Mouse (Mus musculus) thymus, postnatal 25 days (tissue): ENCODE results near the gene Dgkk.
"Not testable (repeated sequence)": the region's sequence is repeated elsewhere in the genome, so short reads cannot be mapped to it uniquely, and the experiment has no call there.

Experiments
- DNase-seq: peaks from one replicate; pipeline ENCODE4 v3.0.0; 2022

Gene Dgkk

DNA sequence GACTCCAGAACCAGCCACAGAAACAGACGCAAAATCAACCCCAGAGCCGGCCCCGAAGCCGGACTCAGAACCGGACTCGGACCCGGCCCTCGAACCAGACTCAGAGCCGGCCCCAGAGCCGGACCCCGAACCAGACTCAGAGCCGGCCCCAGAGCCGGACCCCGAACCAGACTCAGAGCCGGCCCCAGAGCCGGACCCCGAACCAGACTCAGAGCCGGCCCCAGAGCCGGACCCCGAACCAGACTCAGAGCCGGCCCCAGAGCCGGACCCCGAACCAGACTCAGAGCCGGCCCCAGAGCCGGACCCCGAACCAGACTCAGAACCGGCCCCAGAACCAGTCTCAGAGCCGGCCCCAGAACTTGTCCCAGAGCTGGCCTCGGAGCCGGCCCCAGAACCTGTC, at the start of gene Dgkk:
TSS of gene Dgkk (plus strand) at position 301 of the 400 bp plus-strand sequence.
- DNase-seq, result not testable (repeated sequence)

DNA sequence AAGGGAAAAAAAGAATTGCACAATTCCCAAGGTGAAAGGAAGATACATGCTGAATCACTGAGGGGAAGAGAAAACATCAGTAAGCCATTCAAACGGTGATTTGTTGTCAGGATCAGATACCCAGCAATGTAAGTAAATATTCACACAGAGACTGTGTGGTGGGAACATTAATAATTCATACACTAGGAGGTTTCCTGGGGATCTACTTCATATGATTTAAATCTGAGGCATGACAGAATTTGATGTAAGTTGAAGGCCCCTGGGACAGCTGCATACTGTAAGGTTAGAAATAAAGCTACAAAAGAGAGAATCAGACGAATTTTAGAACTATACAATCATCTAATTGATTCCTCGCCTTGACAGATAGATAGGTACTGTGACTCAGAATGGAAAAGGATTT, 45.1 kb upstream of the Dgkk start:
- DNase-seq, result no peak

DNA sequence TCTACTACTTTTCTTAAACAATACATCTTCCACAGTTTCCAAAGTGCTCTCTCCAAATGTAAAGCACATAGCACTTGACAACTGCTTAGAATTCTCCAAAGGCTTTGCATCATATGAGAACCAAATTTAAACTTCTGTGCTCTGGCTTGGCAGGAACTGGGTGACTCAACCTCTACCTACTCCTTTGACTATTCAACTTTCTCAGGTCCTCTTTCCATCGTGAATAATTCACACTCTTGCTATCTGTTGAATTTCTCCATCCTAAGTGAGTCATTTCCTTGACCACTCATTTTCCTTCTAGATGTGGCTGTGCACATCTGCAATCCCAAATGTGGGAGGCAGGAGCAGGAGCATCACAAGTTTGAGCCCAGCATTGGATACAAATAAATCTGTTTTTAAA, 28.4 kb upstream of the Dgkk start:
- no peak for DNase-seq

DNA sequence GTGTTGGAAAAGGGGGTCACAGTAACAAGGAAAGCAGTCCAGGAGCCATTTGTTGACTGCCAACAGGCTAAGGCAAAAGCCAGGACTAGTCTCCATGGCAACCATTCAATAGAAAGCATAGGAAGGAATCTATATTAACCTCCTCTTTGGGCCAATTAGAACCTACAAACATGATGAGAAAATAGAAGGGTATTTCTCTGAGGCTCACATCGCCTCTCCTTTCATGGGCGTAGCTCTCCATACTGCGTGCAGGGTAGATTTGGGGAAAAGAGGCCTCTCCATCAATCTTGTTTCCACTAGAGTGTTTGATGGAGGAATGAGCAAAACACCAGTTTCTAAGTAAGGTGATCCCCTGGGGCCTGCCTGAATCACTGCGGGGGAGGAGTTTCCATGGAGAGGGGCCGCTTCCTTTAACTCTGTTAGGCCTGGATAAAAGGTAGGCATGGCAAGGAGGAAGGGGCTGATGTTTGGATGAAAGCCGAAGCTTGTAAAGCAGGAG, 27.5 kb upstream of the Dgkk start:
- no peak for DNase-seq

DNA sequence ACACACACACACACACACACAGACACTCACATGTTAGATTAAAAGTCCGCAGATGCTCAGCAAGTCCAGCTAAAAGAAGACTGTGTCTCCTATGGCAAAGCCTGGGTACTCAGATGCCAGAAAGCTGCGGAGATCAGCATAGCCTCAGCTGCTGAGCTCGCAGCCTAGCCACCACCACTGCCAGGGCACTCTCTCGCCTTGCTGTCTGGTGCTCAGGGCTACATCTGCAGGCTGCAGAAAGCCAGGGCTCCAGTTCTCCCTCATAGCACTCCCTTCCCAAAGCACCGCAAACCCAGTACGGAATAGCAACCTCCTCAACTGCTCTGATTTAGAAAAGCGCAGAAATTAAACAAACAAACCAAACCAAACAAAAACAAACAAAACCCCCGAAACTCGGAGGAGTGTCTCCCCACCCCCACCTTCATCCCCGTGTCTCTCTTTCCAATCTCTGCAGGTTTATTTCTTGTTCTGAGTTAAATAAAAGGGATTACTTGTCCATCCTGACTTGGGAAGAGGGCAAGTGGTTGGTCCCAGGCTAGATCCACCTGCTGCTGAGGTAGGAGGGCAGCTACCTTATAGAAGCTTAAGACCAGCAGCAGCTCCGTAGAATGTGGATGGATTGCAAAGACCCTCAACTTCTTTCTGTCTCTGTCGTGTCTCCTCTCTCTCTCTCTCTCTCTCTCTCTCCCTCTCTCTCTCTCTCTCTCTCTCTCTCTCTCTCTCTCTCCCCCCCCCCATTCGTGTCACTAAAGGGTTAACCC, 1.4 kb upstream of the Dgkk start:
- no peak for DNase-seq

DNA sequence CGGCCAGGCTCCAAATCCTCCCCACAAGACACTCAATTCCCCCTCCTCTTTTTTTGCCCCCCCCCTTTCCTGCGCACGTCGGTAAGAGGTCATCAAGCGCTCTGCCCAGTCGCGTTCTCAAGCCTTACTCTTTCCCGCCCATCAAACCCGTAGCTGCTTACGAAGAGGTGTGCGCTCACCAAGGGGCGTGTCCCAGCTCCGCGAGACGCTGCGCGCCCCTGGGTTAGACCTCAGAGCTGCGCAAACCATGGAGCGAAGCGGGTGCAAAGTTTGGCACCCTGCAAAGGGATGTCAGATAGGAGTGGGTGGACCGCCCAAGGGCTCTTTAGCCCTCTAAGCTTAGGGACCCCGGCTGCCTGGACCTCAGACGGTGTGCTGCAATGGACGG, 862 bp upstream of the Dgkk start:
- DNase-seq, result no peak

DNA sequence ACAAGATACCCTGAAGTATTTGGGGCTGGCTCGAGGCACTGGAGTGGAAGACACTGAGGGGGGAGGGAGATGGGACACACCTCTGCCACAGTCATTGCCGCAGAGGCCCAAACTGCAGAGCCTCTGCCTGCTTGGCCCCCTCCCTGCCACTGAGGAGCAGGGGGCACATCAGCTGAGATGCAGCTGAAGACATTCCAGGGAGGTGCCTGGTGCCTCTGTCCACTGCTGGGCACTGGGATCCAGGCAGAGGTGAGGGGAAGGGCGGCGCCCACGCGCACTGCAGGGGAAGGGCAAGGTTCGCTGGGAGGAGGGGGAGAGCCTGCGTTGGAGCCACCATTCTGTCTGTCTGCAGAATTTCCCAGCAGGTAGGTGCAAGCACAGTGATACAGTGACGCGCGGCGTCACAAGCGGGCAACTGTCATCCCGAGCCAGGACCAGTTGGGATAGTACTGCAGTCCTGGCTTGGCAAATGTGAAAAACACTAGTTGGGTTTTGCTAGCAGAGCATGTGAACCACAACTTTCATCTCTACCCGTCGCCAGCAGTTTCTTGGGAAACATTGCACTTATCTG, 948 bp downstream of the Dgkk start:
- DNase-seq, result no peak

DNA sequence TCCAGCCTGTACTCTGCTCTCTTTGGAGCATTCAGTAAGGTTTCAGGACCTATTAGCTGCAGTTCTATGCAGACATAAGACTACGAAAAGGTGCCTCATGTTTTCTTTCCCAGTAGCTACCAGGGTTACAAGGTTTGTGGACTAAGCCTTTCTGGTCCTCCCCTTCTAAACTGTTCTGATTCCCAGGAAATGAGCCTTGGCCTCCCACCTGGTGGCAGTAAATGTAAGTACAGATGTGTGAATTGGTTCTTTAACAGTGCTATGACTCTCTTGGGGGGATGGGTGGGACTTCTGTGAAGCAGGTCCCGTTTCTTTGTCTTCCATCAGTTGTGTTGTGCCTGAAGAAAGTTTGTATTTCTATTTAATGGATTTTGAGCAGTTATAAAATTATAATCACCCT, 53.4 kb downstream of the Dgkk start:
- DNase-seq, result no peak

DNA sequence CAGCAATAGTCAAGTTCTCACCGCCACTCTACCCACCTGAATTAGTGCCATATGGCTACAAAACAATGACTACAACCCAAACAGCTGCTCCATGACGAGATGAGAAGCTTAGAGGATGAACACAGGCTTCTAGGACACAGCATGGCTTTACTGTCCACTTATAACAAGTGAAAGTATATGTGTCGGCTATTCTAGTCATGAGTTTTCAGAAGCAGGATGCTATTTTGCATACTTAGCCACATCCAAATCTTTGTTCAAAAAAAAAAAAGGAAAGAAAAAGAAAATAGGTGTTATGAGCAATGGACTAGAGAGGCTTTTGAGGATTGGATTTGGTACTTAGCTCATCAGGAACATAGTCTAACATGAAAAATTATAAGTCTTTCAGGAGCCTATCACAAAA, 74.4 kb downstream of the Dgkk start:
- no peak for DNase-seq

DNA sequence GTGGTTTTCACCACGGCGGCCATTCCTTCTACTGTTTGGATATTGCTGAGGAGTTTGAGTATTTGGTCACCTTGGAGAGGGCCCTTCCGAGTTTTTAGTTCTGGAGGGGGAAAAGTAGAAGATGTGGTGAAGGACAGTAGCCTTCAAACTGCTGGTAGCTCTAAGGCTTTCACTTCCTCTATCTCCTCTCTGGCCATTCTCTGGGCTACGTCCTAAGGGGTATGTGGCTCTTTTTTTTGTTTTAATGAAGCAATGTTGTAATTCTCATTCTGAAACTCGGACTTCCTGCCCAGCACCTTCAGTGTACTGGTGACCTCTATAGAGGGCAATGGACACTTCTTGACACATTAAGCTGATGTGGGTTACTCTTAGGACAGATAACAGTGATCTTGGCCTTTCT, 75.0 kb downstream of the Dgkk start:
- no peak for DNase-seq

DNA sequence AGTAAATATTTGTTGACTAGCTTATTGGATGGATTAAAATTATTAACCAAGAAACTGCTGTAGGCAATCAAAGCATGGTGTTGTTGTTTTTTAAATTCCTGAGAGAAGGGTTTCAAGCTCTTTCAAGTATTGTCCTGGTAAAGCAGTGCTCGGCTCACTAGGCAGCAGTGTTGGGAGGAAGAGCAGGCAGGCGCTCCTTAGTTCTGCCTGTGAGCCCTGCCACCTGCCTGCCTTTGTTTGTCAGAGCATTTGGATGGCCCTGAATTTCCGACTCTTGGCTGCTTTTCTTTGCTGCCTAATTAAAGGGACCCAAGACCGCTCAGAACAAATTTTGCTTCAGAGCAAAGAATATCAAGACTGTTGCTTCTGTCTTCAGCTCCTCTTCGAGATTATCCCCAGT, 114.8 kb downstream of the Dgkk start:
- DNase-seq, result no peak

DNA sequence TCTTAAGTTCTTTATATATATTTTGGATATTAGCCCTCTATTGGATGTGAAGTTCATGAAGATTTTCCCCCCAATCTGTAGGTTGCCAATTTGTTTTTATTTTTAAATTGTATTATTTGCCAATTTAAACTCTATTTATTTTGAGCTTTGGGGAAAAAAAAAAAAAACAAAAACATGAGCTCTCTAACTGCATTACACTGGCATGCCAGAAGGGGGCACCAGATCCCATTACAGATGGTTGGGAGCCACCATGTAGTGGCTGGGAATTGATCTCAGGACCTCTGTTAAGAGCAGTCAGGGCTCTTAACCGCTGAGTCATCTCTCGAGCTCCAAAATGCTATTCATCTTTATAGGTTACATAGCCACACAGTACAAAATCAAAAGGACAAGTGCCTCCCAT, 131.9 kb downstream of the Dgkk start:
- no peak for DNase-seq

DNA sequence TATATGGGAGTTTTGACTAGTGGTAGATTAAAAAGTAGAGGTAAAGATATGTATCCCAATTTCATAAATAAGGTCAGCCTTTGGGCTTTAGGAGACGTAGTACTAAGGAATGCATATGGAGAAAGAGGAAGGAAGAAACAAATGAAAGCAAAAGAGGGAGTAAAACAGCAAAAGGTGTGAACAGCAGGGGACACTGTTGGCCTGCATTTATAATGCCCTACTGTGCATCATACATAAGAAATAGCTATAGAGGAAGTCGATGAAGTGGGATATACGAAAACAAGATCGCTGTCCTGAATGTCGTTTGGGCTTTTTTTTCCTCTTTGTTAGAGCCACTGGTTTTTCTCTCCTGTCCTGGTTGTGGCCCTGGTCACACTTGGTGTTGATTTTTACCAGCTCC, 143.1 kb downstream of the Dgkk start:
- DNase-seq, result peak; percentile 18

DNA sequence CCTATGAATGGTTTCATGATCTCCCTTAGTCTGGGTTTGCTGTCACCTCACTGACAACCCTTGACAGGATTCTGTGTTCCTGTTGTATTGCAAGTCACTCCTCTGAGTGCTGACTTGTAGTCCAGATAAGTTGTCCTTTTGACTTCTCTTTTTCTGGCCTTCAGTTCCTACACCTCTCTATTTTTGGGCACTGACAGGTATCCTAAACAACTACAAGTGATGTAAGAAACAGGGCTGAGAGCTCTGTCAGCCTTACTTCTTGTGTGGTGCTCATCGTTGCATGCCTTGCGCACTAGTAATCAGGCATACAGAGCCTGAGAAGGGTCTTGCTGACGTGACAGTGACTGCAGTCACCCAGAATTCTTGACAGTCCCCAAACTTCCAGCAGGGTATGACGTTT, 147.1 kb downstream of the Dgkk start:
- DNase-seq, result no peak

DNA sequence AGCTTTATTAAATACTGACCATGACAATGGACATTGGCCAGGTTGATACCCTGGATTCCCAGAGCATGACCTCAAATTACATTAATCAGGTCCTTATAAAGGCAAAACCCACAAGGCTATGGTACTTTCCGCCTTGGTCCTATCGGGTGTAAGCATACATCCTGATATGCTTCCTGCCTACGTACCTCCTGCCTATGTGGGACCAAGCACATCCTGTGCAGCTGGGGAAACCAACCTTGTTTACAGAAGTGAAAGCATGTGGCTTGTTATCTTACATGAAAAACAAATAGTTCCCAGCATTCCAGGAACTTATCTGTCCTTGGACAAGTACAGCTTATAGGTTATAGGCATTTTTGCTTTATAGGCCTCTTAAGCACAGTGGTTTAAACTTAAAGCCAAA, 189.5 kb downstream of the Dgkk start:
- peak; percentile 4 for DNase-seq

DNA sequence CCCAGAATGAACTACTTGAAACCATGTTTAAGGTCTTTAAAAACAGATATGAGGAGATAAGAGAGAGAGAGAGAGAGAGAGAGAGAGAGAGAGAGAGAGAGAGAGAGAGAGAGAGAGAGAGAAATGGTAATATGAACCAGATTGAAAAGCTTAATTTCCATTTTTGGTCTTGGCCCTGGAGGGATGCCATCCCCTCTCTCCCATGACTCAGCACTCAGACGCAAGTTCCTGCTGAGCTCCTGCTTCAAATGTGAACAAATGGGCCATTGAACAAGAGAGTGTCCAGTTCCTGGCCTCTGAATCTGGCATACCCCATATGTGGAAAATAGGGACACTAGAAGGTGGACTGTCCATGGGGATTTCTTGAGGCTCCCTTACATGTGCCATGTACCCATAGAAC, 192.8 kb downstream of the Dgkk start:
- no peak for DNase-seq

DNA sequence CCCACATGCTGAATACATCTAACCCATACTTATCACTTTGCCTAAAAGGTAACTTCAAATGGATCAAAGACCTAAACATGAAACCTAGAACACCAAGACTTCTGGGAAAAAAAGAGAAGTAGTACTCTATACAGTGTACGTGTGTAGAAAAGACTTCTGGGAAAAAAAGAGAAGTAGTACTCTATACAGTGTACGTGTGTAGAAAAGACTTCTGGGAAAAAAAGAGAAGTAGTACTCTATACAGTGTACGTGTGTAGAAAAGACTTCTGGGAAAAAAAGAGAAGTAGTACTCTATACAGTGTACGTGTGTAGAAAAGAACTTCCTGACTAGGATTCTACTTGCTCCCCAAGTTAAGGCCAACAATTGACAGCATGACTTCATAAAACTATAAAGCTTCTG, 204.8 kb downstream of the Dgkk start:
- not testable (repeated sequence) for DNase-seq
